Mouse (Mus musculus) myocyte (in vitro differentiated cells): ENCODE data around the gene Ttc23l.

Experiments
- CEBPB ChIP-seq: IDR thresholded peaks from 2 replicates; pipeline ENCODE4 v1.6.1; 2011; ENCODE audit warnings: mild to moderate bottlenecking, moderate library complexity; ENCODE audit not compliant: poor library complexity, insufficient read depth, severe bottlenecking
- E2F4 ChIP-seq: IDR thresholded peaks from one replicate; pipeline ENCODE4 v1.6.1; 2011; ENCODE audit warnings: mild to moderate bottlenecking, control low read depth, moderate library complexity; ENCODE audit not compliant: insufficient read depth
- MAX ChIP-seq: IDR thresholded peaks from one replicate; pipeline ENCODE4 v1.6.1; 2011; ENCODE audit warnings: low read depth, mild to moderate bottlenecking, control low read depth
- MYOD1 ChIP-seq, 3 experiments: IDR thresholded peaks; one replicate each; pipeline ENCODE4 v1.6.1; 2011; ENCODE audit warnings: control low read depth in 2 of 3, low read depth in 2 of 3, mild to moderate bottlenecking in 2 of 3, moderate library complexity in 1 of 3; ENCODE audit not compliant: insufficient read length in 2 of 3, control insufficient read depth in 1 of 3
- MYOG ChIP-seq, 3 experiments: IDR thresholded peaks; one replicate each; pipeline ENCODE4 v1.6.1; 2011; ENCODE audit warnings: control low read depth in 2 of 3, low read depth in 2 of 3, mild to moderate bottlenecking in 2 of 3; ENCODE audit not compliant: insufficient read length in 2 of 3, control insufficient read depth in 1 of 3, insufficient read depth in 1 of 3
- POLR2A ChIP-seq: IDR thresholded peaks from one replicate; pipeline ENCODE4 v1.6.1; 2011; ENCODE audit warnings: low read depth, mild to moderate bottlenecking, control low read depth, moderate library complexity; ENCODE audit not compliant: insufficient read length
- POLR2AphosphoS2 ChIP-seq: IDR thresholded peaks from one replicate; pipeline ENCODE4 v1.6.1; 2011; ENCODE audit warnings: low read depth, control low read depth; ENCODE audit not compliant: insufficient read length
- REST ChIP-seq: IDR thresholded peaks from one replicate; pipeline ENCODE4 v1.6.1; 2011; ENCODE audit warnings: mild to moderate bottlenecking, control low read depth, moderate library complexity; ENCODE audit not compliant: insufficient read depth, insufficient read length
- SRF ChIP-seq: IDR thresholded peaks from one replicate; pipeline ENCODE4 v1.6.1; 2011; ENCODE audit warnings: low read depth; ENCODE audit not compliant: control insufficient read depth, insufficient read length
- TCF12 ChIP-seq: IDR thresholded peaks from one replicate; pipeline ENCODE4 v1.6.1; 2011; ENCODE audit warnings: mild to moderate bottlenecking, control low read depth; ENCODE audit not compliant: poor library complexity, insufficient read depth, severe bottlenecking
- TCF3 ChIP-seq: IDR thresholded peaks from one replicate; pipeline ENCODE4 v1.6.1; 2011; ENCODE audit warnings: low read depth, control low read depth; ENCODE audit not compliant: insufficient read length
- USF1 ChIP-seq: IDR thresholded peaks from one replicate; pipeline ENCODE4 v1.6.1; 2011; ENCODE audit warnings: low read depth, mild to moderate bottlenecking, control low read depth, moderate library complexity

DNA sequence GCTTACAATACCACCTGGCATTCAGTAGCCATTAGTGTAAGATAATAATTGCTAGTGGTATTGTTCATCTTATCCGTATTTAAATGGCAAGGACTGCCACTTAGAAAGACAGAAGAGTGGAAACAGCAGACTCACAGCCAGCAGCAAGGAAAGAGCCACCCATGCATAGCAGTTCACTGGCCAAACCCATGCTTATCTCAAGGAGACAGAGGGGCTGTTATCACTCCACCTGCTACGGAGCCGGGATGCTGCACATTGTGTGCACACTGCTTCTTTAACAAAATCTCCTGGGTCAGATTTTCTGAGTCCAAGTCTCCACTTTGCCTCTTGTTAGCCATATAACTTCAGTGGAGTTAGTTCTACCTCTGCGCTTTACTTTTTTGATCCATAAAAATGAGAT, 27.1 kb downstream of the Ttc23l start:
- TF ChIP-seq TCF12 (no peak), POLR2A (no peak), CEBPB (no peak), E2F4 (no peak), MYOD1 (IDR thresholded peaks at IDR 0.05; ENCODE audit: control insufficient read depth in 1 of 3, insufficient read length in 2 of 3, low read depth in 2 of 3) (no peak), USF1 (no peak), MAX (no peak), POLR2AphosphoS2 (no peak), MYOG (IDR thresholded peaks at IDR 0.05; ENCODE audit: control insufficient read depth in 1 of 3, insufficient read depth in 1 of 3, insufficient read length in 2 of 3, low read depth in 2 of 3) (no peak), SRF (no peak), REST (no peak), TCF3 (no peak)
